27 mouse cellular contexts compared by ENCODE assay signal in the genomic region with DNA sequence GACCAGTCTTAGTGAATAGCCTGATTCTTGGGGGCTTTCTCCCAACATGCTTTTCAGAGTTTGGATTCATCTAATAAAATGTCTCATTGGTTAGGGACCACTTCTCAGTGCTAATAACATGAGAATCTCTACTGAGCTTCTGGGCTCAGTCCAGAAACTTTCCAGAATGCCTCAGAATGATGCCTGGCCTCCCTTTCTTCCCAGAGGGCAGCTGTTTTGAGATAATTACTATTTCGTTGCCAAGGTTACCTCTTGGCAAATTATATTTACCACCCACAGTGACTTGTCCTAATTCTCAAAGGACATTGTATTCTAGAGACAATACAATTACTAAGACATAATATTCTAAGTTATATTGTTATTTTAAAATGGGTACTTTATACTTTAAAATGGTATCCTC. TPM values are rescaled to one million over a fixed set of nuclear protein-coding genes. Genes with fewer than 3 reads are reported as not detected.
"Had no signal": no experiment of that assay in that cellular context is flagged by ENCODE, and none has a peak within 500 bp of the region (broad histone marks: within the 10 kb centered on the region; RNA-seq: fewer than 3 reads in every experiment).

No protein-coding gene starts in this region.

RNA-seq across cellular contexts. Expression of a gene that starts 2.3 kb away (rescaled TPM):
- total RNA-seq: layer of hippocampus, adult 8-10 months; layer of hippocampus, postnatal 10 days; layer of hippocampus, postnatal 36 days; left cerebral cortex, adult 2 months; left cerebral cortex, postnatal 10 days; left cerebral cortex, postnatal 36 days; megakaryocyte, adult 5-6 weeks; monocyte, adult 5-6 weeks; neutrophil, adult 5-6 weeks had no signal
- polyA plus RNA-seq: kidney, embryonic 14.5 days; kidney, postnatal 0 days; large intestine, adult 2 months; limb, embryonic 12.5 days; limb, embryonic 15.5 days; liver, embryonic 11.5 days; liver, embryonic 14.5 days; liver, postnatal 0 days; lung, embryonic 14.5 days; lung, postnatal 0 days; macrophage; midbrain, embryonic 12.5 days; midbrain, embryonic 15.5 days; myocyte; neural tube, embryonic 13.5 days; stomach, embryonic 14.5 days; stomach, postnatal 0 days; thymus, adult 2 months had no signal
